Comparison of ENCODE assay signal across 32 mouse cellular contexts in the genomic region with DNA sequence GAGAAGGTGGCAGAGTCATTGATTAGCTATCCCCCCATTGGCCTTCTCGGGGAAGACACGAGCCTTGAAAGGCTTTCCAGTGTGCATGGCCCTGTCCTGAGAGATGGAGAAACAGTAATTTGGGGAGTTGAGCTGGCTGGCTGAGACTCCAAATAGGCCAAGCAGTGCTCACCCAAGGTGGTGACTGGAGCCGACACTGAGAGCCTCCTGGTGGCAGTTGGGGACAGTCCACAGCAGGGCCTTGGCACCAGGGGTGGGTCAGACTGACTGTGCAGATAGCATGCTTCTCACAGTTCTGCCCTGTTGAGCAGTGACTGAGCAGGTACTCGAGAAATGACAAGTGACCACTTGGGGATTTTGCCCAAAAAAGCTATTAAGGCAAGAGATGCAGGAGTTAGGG. TPM values are rescaled to one million over a fixed set of nuclear protein-coding genes. Genes with fewer than 3 reads are reported as not detected.
DNase-seq lines count a peak whose midpoint lies in the region; ATAC-seq and TF ChIP-seq lines count a peak whose summit lies in the region.
"Had no signal": no experiment of that assay in that cellular context is flagged by ENCODE, and none has a peak within 500 bp of the region (broad histone marks: within the 10 kb centered on the region; RNA-seq: fewer than 3 reads in every experiment).

No protein-coding gene starts in this region.

- H3K9me3 ChIP-seq in liver, embryonic 11.5 days (ENCODE audit: control insufficient read depth, low read length) = no peaks in the 10 kb centered on the region
- H3K9me3 ChIP-seq: embryonic facial prominence, embryonic 12.5 days; embryonic facial prominence, embryonic 15.5 days; forebrain, embryonic 12.5 days; forebrain, embryonic 15.5 days; G1E; heart, embryonic 12.5 days; heart, embryonic 15.5 days; hindbrain, embryonic 13.5 days had no signal

- intact Hi-C loops in heart, adult 2 months (cut with DNase I) = loop anchor here (5.0 kb wide), 1 partner anchor 46 kb away; no protein-coding TSS in a partner anchor
- intact Hi-C loops in heart, postnatal 25 days (cut with DNase I) = no loop called here

- 76% methylated on average over 4 of the region's 4 CpGs for WGBS in heart, adult 2 months
- 89% methylated on average over 4 of the region's 4 CpGs for WGBS in liver, embryonic 11.5 days

- no peaks in the 10 kb centered on the region for H3K79me2 ChIP-seq in heart, adult 2 months (replicated peaks; ENCODE audit: control insufficient read depth, insufficient read depth, low read length)

- no peak overlapping the region for H3K9ac ChIP-seq in heart, adult 2 months (ENCODE audit: low read depth, low read length)
- 0 out of 2 replicates have a peak overlapping the region, but pooled peaks have one; percentile 7 for H3K9ac ChIP-seq in liver, embryonic 11.5 days (ENCODE audit: low read depth, low read length)
- H3K9ac ChIP-seq: embryonic facial prominence, embryonic 12.5 days; embryonic facial prominence, embryonic 15.5 days; forebrain, embryonic 12.5 days; forebrain, embryonic 15.5 days; heart, embryonic 12.5 days; heart, embryonic 15.5 days; hindbrain, embryonic 13.5 days had no signal

- H3K27ac ChIP-seq in heart, adult 2 months = no peak overlapping the region
- H3K27ac ChIP-seq in liver, embryonic 11.5 days (ENCODE audit: low read depth, low read length) = no peak overlapping the region
- H3K27ac ChIP-seq: embryonic facial prominence, embryonic 12.5 days; embryonic facial prominence, embryonic 15.5 days; forebrain, embryonic 12.5 days; forebrain, embryonic 15.5 days; heart, embryonic 15.5 days; hindbrain, embryonic 13.5 days had no signal

- no peak for TF ChIP-seq POLR2A in heart, adult 2 months (IDR thresholded peaks at IDR 0.05; ENCODE audit: insufficient read depth, low read depth, low read length)

- H3K4me1 ChIP-seq in heart, adult 2 months (ENCODE audit: control insufficient read depth, insufficient read depth, low read length) = no peaks in the 10 kb centered on the region
- H3K4me1 ChIP-seq in liver, embryonic 11.5 days (replicated peaks; ENCODE audit: control insufficient read depth, insufficient read depth, low read length) = no peaks in the 10 kb centered on the region
- H3K4me1 ChIP-seq: embryonic facial prominence, embryonic 12.5 days; embryonic facial prominence, embryonic 15.5 days; forebrain, embryonic 12.5 days; forebrain, embryonic 15.5 days; heart, embryonic 12.5 days; heart, embryonic 15.5 days; hindbrain, embryonic 13.5 days had no signal

- no peak for TF ChIP-seq EP300 in heart, adult 2 months (IDR thresholded peaks at IDR 0.05; ENCODE audit: insufficient read depth, low read depth, low read length)

- H3K27me3 ChIP-seq in heart, adult 2 months (ENCODE audit: control insufficient read depth, insufficient read depth, low read length) = no peaks in the 10 kb centered on the region
- H3K27me3 ChIP-seq in liver, embryonic 11.5 days (replicated peaks; ENCODE audit: control insufficient read depth, insufficient read depth, low read length) = no peaks in the 10 kb centered on the region
- H3K27me3 ChIP-seq: CH12.LX; embryonic facial prominence, embryonic 12.5 days; embryonic facial prominence, embryonic 15.5 days; forebrain, embryonic 12.5 days; forebrain, embryonic 15.5 days; heart, embryonic 12.5 days; heart, embryonic 15.5 days; hindbrain, embryonic 13.5 days; Patski had no signal

- ATAC-seq in liver, embryonic 11.5 days (replicated peaks; ENCODE audit: low FRiP score) = no peak
- peak; percentile 52 for ATAC-seq in erythroblast, adult 5-6 weeks (replicated peaks; ENCODE audit: low FRiP score, poor library complexity, severe bottlenecking)
- ATAC-seq in megakaryocyte-erythroid progenitor cell, adult 5-6 weeks (replicated peaks; ENCODE audit: low FRiP score, low TSS enrichment, poor library complexity, severe bottlenecking) = peak; percentile 32; the same call in 1 of the 2 replicates
- ATAC-seq: forebrain, embryonic 15.5 days; hindbrain, embryonic 16.5 days; inflammation-experienced regulatory T-cells, adult 6 months had no signal

- no peaks in the 10 kb centered on the region for H3K36me3 ChIP-seq in heart, adult 2 months (ENCODE audit: control insufficient read depth, insufficient read depth, low read length)
- H3K36me3 ChIP-seq in liver, embryonic 11.5 days (ENCODE audit: control insufficient read depth, insufficient read depth, low read length) = peaks cover 55% of the 10 kb centered on the region

- peak; percentile 9; the same call in 1 of the 2 replicates for TF ChIP-seq CTCF in heart, adult 2 months (IDR thresholded peaks at IDR 0.05)

- H3K4me2 ChIP-seq in liver, embryonic 11.5 days = no peak overlapping the region
- H3K4me2 ChIP-seq: embryonic facial prominence, embryonic 12.5 days; embryonic facial prominence, embryonic 15.5 days; forebrain, embryonic 12.5 days; forebrain, embryonic 15.5 days; heart, embryonic 12.5 days; heart, embryonic 15.5 days; hindbrain, embryonic 13.5 days had no signal

- H3K4me3 ChIP-seq in heart, adult 2 months = no peak overlapping the region
- no peak overlapping the region for H3K4me3 ChIP-seq in liver, embryonic 11.5 days (ENCODE audit: low read depth, low read length)
- H3K4me3 ChIP-seq: embryonic facial prominence, embryonic 12.5 days; embryonic facial prominence, embryonic 15.5 days; erythroblast, embryonic 14.5 days; forebrain, embryonic 12.5 days; forebrain, embryonic 15.5 days; heart, embryonic 12.5 days; heart, embryonic 15.5 days; hindbrain, embryonic 13.5 days had no signal

- no peak for DNase-seq in heart, adult 2 months
- DNase-seq in heart, postnatal 25 days (ENCODE audit: low spot score) = no peak
- DNase-seq in liver, embryonic 11.5 days (ENCODE audit: low spot score) = no peak
- DNase-seq in liver (no peak), adipocyte (ENCODE audit: low spot score) (no peak)
- DNase-seq: adrenal gland, adult 2 months; adrenal gland, postnatal 14 days; B cell, adult 2 months; cerebellum, adult 11 months; cerebellum, adult 2 months; cerebellum, adult 9-11 months; cerebellum, postnatal 25 days; gastrocnemius, postnatal 10 days; gastrocnemius, postnatal 36 days; heart, postnatal 10 days had no signal

RNA-seq across cellular contexts. Expression of gene Rnf40, which starts 13.2 kb away (rescaled TPM):
- 10 to 100 TPM; 41.0 to 44.8 TPM for total RNA-seq in heart, adult 2 months (2021)
- polyA plus RNA-seq in heart, adult 2 months (2012; rRNA removed) = 18.2 and 27.3 TPM in 2 replicates
- total RNA-seq in heart, postnatal 25 days (2021) = 10 to 100 TPM; 37.8 to 44.8 TPM
- 44.1 and 49.0 TPM in 2 replicates for polyA plus RNA-seq in liver, embryonic 11.5 days (2014; fragmentation: Nextera tagmentation; extraction: Ambion mirVana)
- 17.1 and 18.1 TPM in 2 replicates for total RNA-seq in erythroblast, adult 5-6 weeks (2015; ENCODE audit: low replicate concordance)
- 41.8 and 86.0 TPM in 2 replicates for total RNA-seq in erythroblast, adult 5-6 weeks (2017; ENCODE audit: low replicate concordance)
- 45.6 and 48.7 TPM in 2 replicates for total RNA-seq in megakaryocyte-erythroid progenitor cell, adult 5-6 weeks (2014; fragmentation: Nextera tagmentation)
- total RNA-seq in megakaryocyte-erythroid progenitor cell, adult 5-6 weeks (2017) = 35.1 and 37.9 TPM in 2 replicates

RNA-seq across cellular contexts. Expression of gene Ccdc189, which starts 13.3 kb away (rescaled TPM):
- 10 to 100 TPM; 10.4 to 11.7 TPM for total RNA-seq in heart, adult 2 months (2021)
- polyA plus RNA-seq in heart, adult 2 months (2012; rRNA removed) = 10.6 and 11.4 TPM in 2 replicates
- total RNA-seq in heart, postnatal 25 days (2021) = 10 to 100 TPM; 11.3 to 11.4 TPM
- polyA plus RNA-seq in liver, embryonic 11.5 days (2014; fragmentation: Nextera tagmentation; extraction: Ambion mirVana) = 5.4 and 6.2 TPM in 2 replicates
- total RNA-seq in erythroblast, adult 5-6 weeks (2015; ENCODE audit: low replicate concordance) = 4.0 and 14.0 TPM in 2 replicates
- 26.1 and 31.4 TPM in 2 replicates for total RNA-seq in erythroblast, adult 5-6 weeks (2017; ENCODE audit: low replicate concordance)
- total RNA-seq in megakaryocyte-erythroid progenitor cell, adult 5-6 weeks (2014; fragmentation: Nextera tagmentation) = 6.1 TPM in 1 of 2 replicates, not detected in the other
- total RNA-seq in megakaryocyte-erythroid progenitor cell, adult 5-6 weeks (2017) = 0.38 and 6.8 TPM in 2 replicates

RNA-seq across cellular contexts. Expression of gene Zfp629, which starts 13.9 kb away (rescaled TPM):
- total RNA-seq in heart, adult 2 months (2021) = 10 to 100 TPM; 17.7 to 24.9 TPM
- 12.5 and 20.9 TPM in 2 replicates for polyA plus RNA-seq in heart, adult 2 months (2012; rRNA removed)
- total RNA-seq in heart, postnatal 25 days (2021) = 10 to 100 TPM; 22.2 to 25.5 TPM
- 8.3 and 9.8 TPM in 2 replicates for polyA plus RNA-seq in liver, embryonic 11.5 days (2014; fragmentation: Nextera tagmentation; extraction: Ambion mirVana)
- 0.77 and 0.84 TPM in 2 replicates for total RNA-seq in erythroblast, adult 5-6 weeks (2015; ENCODE audit: low replicate concordance)
- total RNA-seq in erythroblast, adult 5-6 weeks (2017; ENCODE audit: low replicate concordance) = 2.0 and 3.2 TPM in 2 replicates
- 7.2 and 7.8 TPM in 2 replicates for total RNA-seq in megakaryocyte-erythroid progenitor cell, adult 5-6 weeks (2014; fragmentation: Nextera tagmentation)
- 3.4 and 9.1 TPM in 2 replicates for total RNA-seq in megakaryocyte-erythroid progenitor cell, adult 5-6 weeks (2017)

RNA-seq across cellular contexts. Expression of gene Phkg2, which starts 28.6 kb away (rescaled TPM):
- 10 to 100 TPM; 13.9 to 17.5 TPM for total RNA-seq in heart, adult 2 months (2021)
- 30.1 and 40.1 TPM in 2 replicates for polyA plus RNA-seq in heart, adult 2 months (2012; rRNA removed)
- 10 to 100 TPM; 15.6 to 18.9 TPM for total RNA-seq in heart, postnatal 25 days (2021)
- polyA plus RNA-seq in liver, embryonic 11.5 days (2014; fragmentation: Nextera tagmentation; extraction: Ambion mirVana) = 41.6 and 41.7 TPM in 2 replicates
- 35.1 and 44.2 TPM in 2 replicates for total RNA-seq in erythroblast, adult 5-6 weeks (2015; ENCODE audit: low replicate concordance)
- 16.2 and 40.8 TPM in 2 replicates for total RNA-seq in erythroblast, adult 5-6 weeks (2017; ENCODE audit: low replicate concordance)
- total RNA-seq in megakaryocyte-erythroid progenitor cell, adult 5-6 weeks (2014; fragmentation: Nextera tagmentation) = 43.0 and 59.6 TPM in 2 replicates
- total RNA-seq in megakaryocyte-erythroid progenitor cell, adult 5-6 weeks (2017) = 21.1 and 30.5 TPM in 2 replicates

RNA-seq across cellular contexts. Expression of gene Tmem265, which starts 40.5 kb away (rescaled TPM):
- not detected for total RNA-seq in heart, adult 2 months (2021)
- polyA plus RNA-seq in heart, adult 2 months (2012; rRNA removed) = not detected in 2 replicates
- total RNA-seq in heart, postnatal 25 days (2021) = not detected
- 6.9 and 11.1 TPM in 2 replicates for polyA plus RNA-seq in liver, embryonic 11.5 days (2014; fragmentation: Nextera tagmentation; extraction: Ambion mirVana)
- total RNA-seq in erythroblast, adult 5-6 weeks (2015; ENCODE audit: low replicate concordance) = 1.7 TPM in 1 of 2 replicates, not detected in the other
- not detected in 2 replicates for total RNA-seq in erythroblast, adult 5-6 weeks (2017; ENCODE audit: low replicate concordance)
- not detected in 2 replicates for total RNA-seq in megakaryocyte-erythroid progenitor cell, adult 5-6 weeks (2014; fragmentation: Nextera tagmentation)
- total RNA-seq in megakaryocyte-erythroid progenitor cell, adult 5-6 weeks (2017) = 3.4 TPM in 1 of 2 replicates, not detected in the other
- total RNA-seq: adrenal gland, adult 2 months; adrenal gland, postnatal 14 days; adrenal gland, postnatal 4 days; gastrocnemius, adult 18-20 months; gastrocnemius, postnatal 10 days; gastrocnemius, postnatal 36 days; heart, postnatal 10 days had no signal
- polyA plus RNA-seq: cerebellum, adult 2 months; Patski had no signal
